Mouse (Mus musculus) liver, adult 2 months (tissue): ENCODE results near the gene Snapc4.

Experiments
- CTCF ChIP-seq: fragments of 200-500 bp; IDR thresholded peaks from 2 replicates; pipeline ENCODE4 v1.5.1; 2011; ENCODE audit warnings: low read depth, low read length, control low read depth
- POLR2A ChIP-seq: fragments of 200-500 bp; IDR thresholded peaks from 2 replicates; pipeline ENCODE4 v1.6.1; 2011; ENCODE audit warnings: low read length, control low read depth; ENCODE audit not compliant: insufficient read depth; ENCODE audit errors: extremely low read depth

DNA sequence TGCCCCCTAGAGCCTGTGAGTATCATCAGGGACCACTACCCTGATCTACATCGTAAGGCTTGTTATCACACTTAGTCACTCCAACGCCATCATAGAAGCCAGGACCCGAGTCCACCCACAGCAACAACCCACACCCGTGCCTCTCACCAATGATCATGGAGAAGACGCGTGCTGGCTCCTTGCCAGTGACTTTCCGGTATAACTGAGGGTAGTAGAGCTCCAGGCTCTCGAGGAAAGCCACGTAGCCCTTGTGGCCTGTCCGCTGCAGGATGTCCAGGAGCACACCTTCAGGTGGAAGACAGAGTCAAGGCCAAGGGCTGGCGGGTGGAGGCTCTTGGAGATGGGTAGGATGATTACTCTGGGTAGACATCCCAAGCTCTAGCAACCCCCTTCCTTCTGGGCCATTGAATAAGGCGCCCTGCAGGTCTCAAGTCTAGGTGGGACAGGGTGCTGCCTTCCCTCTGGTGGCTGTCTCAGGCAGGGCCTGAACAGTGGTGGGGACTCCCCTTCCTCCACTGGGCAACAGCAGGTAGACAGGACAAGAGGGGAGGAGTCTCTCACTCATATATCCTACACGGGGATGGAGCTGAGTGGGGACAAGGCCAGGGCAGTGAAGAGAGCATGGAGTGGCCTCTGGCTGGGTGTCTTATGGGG, 21.7 kb downstream of the Snapc4 start:
- TF ChIP-seq CTCF (no peak), POLR2A (no peak)
